Mouse (Mus musculus) erythroblast, embryonic 14.5 days (primary cell): ENCODE results near the gene Ugt2a2.
"Not testable (repeated sequence)": the region's sequence is repeated elsewhere in the genome, so short reads cannot be mapped to it uniquely, and the experiment has no call there.

Source experiments
- GATA1 ChIP-seq: IDR thresholded peaks from 2 replicates; pipeline ENCODE4 v1.6.1; 2012; ENCODE audit warnings: low read length, inconsistent platforms, mixed read lengths
- TAL1 ChIP-seq: IDR thresholded peaks from 3 replicates; pipeline ENCODE4 v1.6.1; 2012; ENCODE audit warnings: low read length, inconsistent platforms, mixed read lengths

GRCm38 (mm10) chr5:87452514-87452913, 29.5 kb downstream of the Ugt2a2 start:
- not testable (repeated sequence) for TF ChIP-seq GATA1, TAL1
